Mouse (Mus musculus) kidney, embryonic 14.5 days (tissue): ENCODE results near the gene Nefh. TPM values are rescaled to one million over a fixed set of nuclear protein-coding genes. Genes with fewer than 3 reads are reported as not detected.

ENCODE experiments used
- ATAC-seq: fragments of 200-750 bp; cut with Nextera tagmentation; 2 replicates; pipeline ENCODE4 v1.8.0; 2017; ENCODE audit warnings: moderate number of reproducible peaks, mild to moderate bottlenecking, moderate TSS enrichment, moderate library complexity; ENCODE audit not compliant: low FRiP score, low TSS enrichment
- H3K27ac ChIP-seq: fragments of 300-500 bp; sonication (generic); 2 replicates; pipeline ENCODE4 v1.5.1; 2014; ENCODE audit warnings: low read depth, mild to moderate bottlenecking, low read length, moderate library complexity, mixed read lengths
- H3K27me3 ChIP-seq: fragments of 300-500 bp; sonication (generic); 2 replicates; pipeline ENCODE4 v1.6.1; 2014; ENCODE audit warnings: mild to moderate bottlenecking, low read length; ENCODE audit not compliant: control insufficient read depth, insufficient read depth
- H3K36me3 ChIP-seq: fragments of 300-500 bp; sonication (generic); 2 replicates; pipeline ENCODE4 v1.6.1; 2014; ENCODE audit warnings: low read length, mixed read lengths; ENCODE audit not compliant: control insufficient read depth, insufficient read depth
- H3K4me1 ChIP-seq: fragments of 300-500 bp; sonication (generic); 2 replicates; pipeline ENCODE4 v1.6.1; 2014; ENCODE audit warnings: low read length, mixed read lengths; ENCODE audit not compliant: control insufficient read depth, insufficient read depth
- H3K4me2 ChIP-seq: fragments of 300-500 bp; sonication (generic); replicated peaks from 2 replicates; pipeline ENCODE4 v1.6.1; 2014; ENCODE audit warnings: low read depth, mild to moderate bottlenecking, low read length
- H3K4me3 ChIP-seq: fragments of 300-500 bp; sonication (generic); 2 replicates; pipeline ENCODE4 v1.5.1; 2014; ENCODE audit warnings: mild to moderate bottlenecking, low read length
- H3K9ac ChIP-seq: fragments of 300-500 bp; sonication (generic); 2 replicates; pipeline ENCODE4 v1.6.1; 2014; ENCODE audit warnings: low read depth, mild to moderate bottlenecking, low read length, moderate library complexity
- H3K9me3 ChIP-seq: fragments of 300-500 bp; sonication (generic); 2 replicates; pipeline ENCODE4 v1.6.1; 2016; ENCODE audit warnings: low read length; ENCODE audit not compliant: control insufficient read depth
- WGBS: fragments of 180-500 bp; shearing (Covaris S2); extraction: QIAGEN DNeasy Blood & Tissue Kit; methylation state at CpG from one replicate; pipeline ENCODE4 v1.1.7; 2014; 5-methylcytosine and 5-hydroxymethylcytosine counted together
- polyA plus RNA-seq: library from polyadenylated mRNA; unstranded; fragments of >200 nt; fragmentation: Nextera tagmentation; extraction: Ambion mirVana; gene quantifications from 2 replicates; pipeline ENCODE4 v1.2.1, GENCODE M21; 2014

The Nefh gene
- polyA plus RNA-seq: 0.22 and 0.23 TPM in 2 replicates

DNA sequence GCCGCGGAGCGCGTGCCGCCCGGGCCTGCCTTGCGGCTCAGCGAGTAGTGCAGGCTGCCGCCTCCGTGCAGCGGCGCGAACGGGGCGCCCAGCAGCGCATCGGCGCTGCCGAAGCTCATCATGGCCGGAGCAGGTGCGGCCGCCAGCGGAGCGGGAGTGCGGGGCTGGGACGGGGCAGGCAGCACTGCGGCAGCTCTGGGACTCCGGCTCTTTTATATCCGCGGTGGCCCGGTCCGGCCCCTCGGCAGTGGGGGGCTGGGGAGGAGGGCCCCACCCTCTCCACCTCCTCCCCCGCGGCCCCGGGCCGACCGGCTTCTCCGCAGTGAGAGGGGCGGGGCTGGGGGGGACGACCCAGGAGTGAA lies at the start of gene Nefh:
Gene Nefh, minus strand, starts transcription at position 252 of the 362 bp plus-strand sequence.
- H3K36me3 ChIP-seq: no peaks in the 10 kb centered on the region
- H3K4me1 ChIP-seq: peaks cover 12% of the 10 kb centered on the region
- H3K9me3 ChIP-seq: no peaks in the 10 kb centered on the region
- H3K9ac ChIP-seq: peak within 1 kb of the TSS; percentile 18; the same call in 1 of the 2 replicates
- peaks cover 69% of the 10 kb centered on the region for H3K27me3 ChIP-seq
- 0 out of 2 replicates have a peak, but pooled peaks have one; percentile 13 for ATAC-seq
- under 1% methylated on average over 35 of the region's 41 CpGs for WGBS
- H3K4me3 ChIP-seq: peak within 1 kb of the TSS; percentile 49
- peak within 1 kb of the TSS; percentile 92 for H3K4me2 ChIP-seq
- no peak within 1 kb of the TSS for H3K27ac ChIP-seq

DNA sequence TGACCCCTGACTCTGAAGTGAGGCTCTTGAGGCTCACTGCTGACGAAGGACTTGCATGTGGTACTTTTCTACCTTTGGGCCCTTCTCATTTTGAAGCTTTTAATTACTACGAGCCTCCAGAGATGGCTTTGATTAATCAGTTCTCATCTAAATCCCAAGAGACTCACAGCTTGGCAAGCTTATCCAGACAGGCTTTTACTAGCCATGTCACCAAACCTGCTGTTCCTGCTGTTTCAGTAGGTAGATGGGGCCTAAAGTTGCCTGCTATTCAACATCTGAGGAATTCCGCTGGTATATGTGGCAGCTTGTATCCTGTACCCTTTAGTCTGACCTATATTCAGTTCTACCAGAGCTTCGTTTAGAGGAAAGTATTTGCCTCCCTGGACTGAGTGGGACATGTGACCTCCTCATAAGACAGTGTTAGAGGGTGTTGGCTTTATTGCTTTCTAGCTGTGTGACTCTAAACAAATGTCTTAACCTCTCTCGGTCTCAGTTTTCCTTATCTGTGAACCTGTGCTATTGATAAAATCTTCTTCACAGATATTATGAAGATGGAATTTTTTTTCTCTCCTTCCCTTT lies 48.8 kb upstream of the Nefh start:
- Histone ChIP-seq H3K27me3 (no peaks in the 10 kb centered on the region), H3K4me2 (no peak overlapping the region), H3K27ac (no peak overlapping the region), H3K36me3 (peaks cover 3% of the 10 kb centered on the region; the same call in 1 of the 2 replicates), H3K4me3 (no peak overlapping the region), H3K9ac (no peak overlapping the region), H3K9me3 (no peaks in the 10 kb centered on the region), H3K4me1 (no peaks in the 10 kb centered on the region)
- no peak for ATAC-seq
- 89% methylated on average over 5 of the region's 5 CpGs for WGBS

DNA sequence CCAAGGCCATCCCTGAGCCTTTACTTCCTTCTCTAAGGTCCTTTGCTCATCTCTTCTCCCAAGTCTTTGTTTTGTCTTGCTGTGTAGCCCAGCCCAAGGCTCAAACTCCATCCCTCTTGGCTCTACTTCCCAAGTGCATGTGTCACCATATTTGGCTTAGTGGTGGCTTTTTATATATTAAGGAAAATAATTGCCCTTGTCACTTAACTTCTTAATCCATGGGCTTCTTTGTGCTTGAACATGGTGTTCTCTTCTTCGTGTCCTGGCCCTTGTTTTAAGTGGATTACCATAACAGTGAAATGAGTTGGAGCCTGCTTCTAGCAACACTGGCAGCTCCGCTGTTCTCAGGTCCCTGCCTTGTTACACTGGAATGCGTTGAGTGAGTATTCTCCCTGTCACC lies 47.8 kb upstream of the Nefh start:
- ATAC-seq: no peak
- Histone ChIP-seq H3K9ac (no peak overlapping the region), H3K4me1 (no peaks in the 10 kb centered on the region), H3K4me2 (no peak overlapping the region), H3K4me3 (no peak overlapping the region), H3K27ac (no peak overlapping the region), H3K27me3 (no peaks in the 10 kb centered on the region), H3K36me3 (peaks cover 3% of the 10 kb centered on the region; the same call in 1 of the 2 replicates), H3K9me3 (no peaks in the 10 kb centered on the region)
- 93% methylated on average over 3 of the region's 3 CpGs for WGBS

GRCm38 (mm10) chr11:4992471-4992870 lies 44.6 kb upstream of the Nefh start:
- Histone ChIP-seq H3K27me3 (no peaks in the 10 kb centered on the region), H3K4me1 (no peaks in the 10 kb centered on the region; the same call in 1 of the 2 replicates), H3K9ac (no peak overlapping the region), H3K9me3 (no peaks in the 10 kb centered on the region), H3K27ac (no peak overlapping the region), H3K4me2 (no peak overlapping the region), H3K4me3 (no peak overlapping the region), H3K36me3 (peaks cover 6% of the 10 kb centered on the region; the same call in 1 of the 2 replicates)
- WGBS: 79% methylated on average over 2 of the region's 2 CpGs
- no peak for ATAC-seq

GRCm38 (mm10) chr11:4989187-4989586 lies 41.3 kb upstream of the Nefh start:
- Histone ChIP-seq H3K9me3 (no peaks in the 10 kb centered on the region), H3K27me3 (no peaks in the 10 kb centered on the region), H3K36me3 (peaks cover 4% of the 10 kb centered on the region; the same call in 1 of the 2 replicates), H3K27ac (no peak overlapping the region), H3K4me2 (no peak overlapping the region), H3K4me1 (no peaks in the 10 kb centered on the region; the same call in 1 of the 2 replicates), H3K9ac (no peak overlapping the region), H3K4me3 (no peak overlapping the region)
- no peak for ATAC-seq
- WGBS: 75% methylated on average over 3 of the region's 3 CpGs

- H3K36me3 ChIP-seq: peaks cover 4% of the 10 kb centered on the region; the same call in 1 of the 2 replicates
- no peak for ATAC-seq
- H3K9me3 ChIP-seq: no peaks in the 10 kb centered on the region
- peak overlapping the region; percentile 68 for H3K4me2 ChIP-seq
- H3K27ac ChIP-seq: no peak overlapping the region
- no peaks in the 10 kb centered on the region for H3K27me3 ChIP-seq
- peak overlapping the region; percentile 62 for H3K4me3 ChIP-seq
- H3K4me1 ChIP-seq: peaks cover 3% of the 10 kb centered on the region; the same call in 1 of the 2 replicates
- H3K9ac ChIP-seq: peak overlapping the region; percentile 50
- WGBS: 54% methylated on average over 11 of the region's 11 CpGs
Measured at GRCm38 (mm10) chr11:4987487-4987852, 39.6 kb upstream of the Nefh start.

- WGBS: 2% methylated on average over 62 of the region's 62 CpGs
- Histone ChIP-seq H3K4me3 (peak within 1 kb of the TSS; percentile 62), H3K4me1 (peaks cover 3% of the 10 kb centered on the region; the same call in 1 of the 2 replicates), H3K27me3 (no peaks in the 10 kb centered on the region), H3K9me3 (no peaks in the 10 kb centered on the region), H3K4me2 (peak within 1 kb of the TSS; percentile 68), H3K36me3 (peaks cover 4% of the 10 kb centered on the region; the same call in 1 of the 2 replicates), H3K9ac (peak within 1 kb of the TSS; percentile 50), H3K27ac (no peak within 1 kb of the TSS)
- peak; percentile 94 for ATAC-seq
Measured at GRCm38 (mm10) chr11:4986695-4987486, 39.0 kb upstream of the Nefh start, which contains the start of gene Ap1b1. Ap1b1 (plus strand) TSS chr11:4986824.

DNA sequence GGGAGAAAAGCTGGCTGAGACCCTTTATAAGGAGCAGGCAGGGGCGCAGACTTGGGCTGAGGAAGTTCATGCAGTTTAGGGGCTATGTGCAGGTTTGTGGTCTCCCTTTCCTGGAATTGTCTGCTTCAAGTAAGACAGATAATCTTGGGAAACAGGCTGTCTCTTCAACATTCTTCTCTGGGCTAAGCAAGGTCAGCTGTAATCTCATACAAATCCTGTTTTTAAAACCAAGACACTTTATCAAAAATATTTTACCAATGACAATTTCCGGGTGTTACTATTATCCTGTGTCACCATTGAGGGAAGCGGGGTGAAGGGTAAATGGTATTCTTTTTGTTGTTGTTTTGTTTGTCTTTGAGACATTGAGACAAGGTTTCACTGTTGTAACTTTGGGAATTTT lies 36.9 kb upstream of the Nefh start:
- Histone ChIP-seq H3K27ac (no peak overlapping the region), H3K9ac (no peak overlapping the region), H3K36me3 (peaks cover under 1% of the 10 kb centered on the region; the same call in 1 of the 2 replicates), H3K9me3 (no peaks in the 10 kb centered on the region), H3K4me3 (no peak overlapping the region), H3K4me2 (no peak overlapping the region), H3K27me3 (no peaks in the 10 kb centered on the region), H3K4me1 (peaks cover 3% of the 10 kb centered on the region; the same call in 1 of the 2 replicates)
- no peak for ATAC-seq
- WGBS: 81% methylated on average over 3 of the region's 3 CpGs

GRCm38 (mm10) chr11:4984249-4984648 lies 36.4 kb upstream of the Nefh start:
- Histone ChIP-seq H3K4me2 (no peak overlapping the region; the same call in 1 of the 2 replicates), H3K27ac (no peak overlapping the region), H3K36me3 (no peaks in the 10 kb centered on the region), H3K9ac (no peak overlapping the region), H3K4me1 (peaks cover 3% of the 10 kb centered on the region; the same call in 1 of the 2 replicates), H3K4me3 (no peak overlapping the region), H3K27me3 (no peaks in the 10 kb centered on the region), H3K9me3 (no peaks in the 10 kb centered on the region)
- no peak for ATAC-seq
- WGBS: 2% methylated on average over 5 of the region's 5 CpGs
